22 mouse cellular contexts compared by ENCODE assay signal in genomic region chr13:5892684-5893447, GRCm38 (mm10). TPM values are rescaled to one million over a fixed set of nuclear protein-coding genes. Genes with fewer than 3 reads are reported as not detected.
DNase-seq lines count a peak whose midpoint lies in the region; ATAC-seq and TF ChIP-seq lines count a peak whose summit lies in the region.
"Had no signal": no experiment of that assay in that cellular context is flagged by ENCODE, and none has a peak within 500 bp of the region (broad histone marks: within the 10 kb centered on the region; RNA-seq: fewer than 3 reads in every experiment).

No protein-coding gene starts in this region.

- TF ChIP-seq POLR2A in myocyte (IDR thresholded peaks at IDR 0.05; ENCODE audit: insufficient read length, low read depth): no peak

- H3K27me3 ChIP-seq in embryonic facial prominence, embryonic 14.5 days (replicated peaks; ENCODE audit: control insufficient read depth, insufficient read depth, low read length): no peaks in the 10 kb centered on the region
- no peaks in the 10 kb centered on the region for H3K27me3 ChIP-seq in embryonic facial prominence, embryonic 10.5 days (replicated peaks; ENCODE audit: low read depth, poor library complexity, severe bottlenecking)
- H3K27me3 ChIP-seq in myocyte (ENCODE audit: control insufficient read depth, insufficient read depth, insufficient read length): no peaks in the 10 kb centered on the region
- H3K27me3 ChIP-seq: hindbrain, embryonic 13.5 days; liver, embryonic 13.5 days; neural tube, embryonic 12.5 days had no signal

- H3K4me2 ChIP-seq in embryonic facial prominence, embryonic 14.5 days (ENCODE audit: low read depth, low read length): no peak overlapping the region
- peak overlapping the region; percentile 28 for H3K4me2 ChIP-seq in myocyte (ENCODE audit: low read depth)
- H3K4me2 ChIP-seq: hindbrain, embryonic 13.5 days; liver, embryonic 13.5 days; lung, embryonic 14.5 days; neural tube, embryonic 12.5 days had no signal

- no peak overlapping the region for H3K4me3 ChIP-seq in embryonic facial prominence, embryonic 14.5 days (ENCODE audit: low read depth, low read length)
- H3K4me3 ChIP-seq in embryonic facial prominence, embryonic 10.5 days: no peak overlapping the region
- H3K4me3 ChIP-seq in myocyte: no peak overlapping the region
- H3K4me3 ChIP-seq: hindbrain, embryonic 13.5 days; liver, embryonic 13.5 days; neural tube, embryonic 12.5 days had no signal

- H3K9ac ChIP-seq in embryonic facial prominence, embryonic 14.5 days (ENCODE audit: low read depth, low read length): no peak overlapping the region
- H3K9ac ChIP-seq: hindbrain, embryonic 13.5 days; liver, embryonic 13.5 days; lung, embryonic 14.5 days; neural tube, embryonic 12.5 days had no signal

- H3K79me2 ChIP-seq in myocyte (ENCODE audit: control insufficient read depth, insufficient read depth): no peaks in the 10 kb centered on the region

- WGBS in embryonic facial prominence, embryonic 14.5 days: 68% methylated on average over 9 of the region's 9 CpGs
- WGBS in embryonic facial prominence, embryonic 10.5 days: 81% methylated on average over 9 of the region's 9 CpGs

- H3K4me1 ChIP-seq in embryonic facial prominence, embryonic 14.5 days (ENCODE audit: control insufficient read depth, insufficient read depth, low read length): no peaks in the 10 kb centered on the region
- H3K4me1 ChIP-seq in embryonic facial prominence, embryonic 10.5 days: no peaks in the 10 kb centered on the region
- H3K4me1 ChIP-seq: hindbrain, embryonic 13.5 days; liver, embryonic 13.5 days; neural tube, embryonic 12.5 days had no signal

- no peaks in the 10 kb centered on the region for H3K9me3 ChIP-seq in embryonic facial prominence, embryonic 14.5 days (ENCODE audit: control insufficient read depth, low read length)
- H3K9me3 ChIP-seq in embryonic facial prominence, embryonic 10.5 days: no peaks in the 10 kb centered on the region
- H3K9me3 ChIP-seq: hindbrain, embryonic 13.5 days; liver, embryonic 13.5 days; neural tube, embryonic 12.5 days had no signal

- H3K36me3 ChIP-seq in embryonic facial prominence, embryonic 14.5 days (ENCODE audit: control insufficient read depth, insufficient read depth, low read length): no peaks in the 10 kb centered on the region
- H3K36me3 ChIP-seq in embryonic facial prominence, embryonic 10.5 days (replicated peaks): no peaks in the 10 kb centered on the region
- no peaks in the 10 kb centered on the region for H3K36me3 ChIP-seq in myocyte (ENCODE audit: control insufficient read depth, insufficient read depth)
- H3K36me3 ChIP-seq: hindbrain, embryonic 13.5 days; liver, embryonic 13.5 days; neural tube, embryonic 12.5 days had no signal

- peak; percentile 53; the same call in 1 of the 2 replicates for ATAC-seq in embryonic facial prominence, embryonic 14.5 days (ENCODE audit: low read depth)
- ATAC-seq: inflammation-experienced regulatory T-cells, adult 6 months had no signal

- no peak overlapping the region for H3K27ac ChIP-seq in embryonic facial prominence, embryonic 14.5 days (replicated peaks; ENCODE audit: low read depth, low read length)
- H3K27ac ChIP-seq in embryonic facial prominence, embryonic 10.5 days (replicated peaks): no peak overlapping the region
- H3K27ac ChIP-seq: hindbrain, embryonic 13.5 days; liver, embryonic 13.5 days; neural tube, embryonic 12.5 days had no signal

- peak; percentile 26 for DNase-seq in embryonic facial prominence, embryonic 14.5 days (ENCODE audit: low spot score)
- no peak for DNase-seq in embryonic facial prominence, embryonic 10.5 days (ENCODE audit: low spot score)
- DNase-seq in 3134 (ENCODE audit: extremely low read depth, insufficient read length, low spot score): peak; percentile 52
- DNase-seq in brain, adult 2 months (ENCODE audit: low read depth, low spot score): peak; percentile 71
- DNase-seq in lung, postnatal 4 days: no peak
- no peak for DNase-seq in thymus, postnatal 36 days
- DNase-seq in kidney, postnatal 36 days: no peak
- DNase-seq: adrenal gland, postnatal 10 days; cerebellum, adult 8-10 months; kidney, adult 9 months; kidney, postnatal 25 days; liver, embryonic 13.5 days; lung, embryonic 14.5 days; lung, postnatal 36 days; midbrain, embryonic 14.5 days; right cerebral cortex, postnatal 14 days; spleen, adult 18-20 months; thymus, postnatal 25 days had no signal

- H3ac ChIP-seq in myocyte (ENCODE audit: control insufficient read depth, insufficient read length): no peak overlapping the region

TF ChIP-seq in myocyte, 11 proteins besides CTCF, POLR2A, EP300 and RAD21:
- no peak for TF ChIP-seq MYOG (IDR thresholded peaks at IDR 0.05; ENCODE audit: control insufficient read depth in 1 of 3, insufficient read depth in 1 of 3, insufficient read length in 2 of 3, low read depth in 2 of 3)
- TF ChIP-seq SRF (IDR thresholded peaks at IDR 0.05; ENCODE audit: control insufficient read depth, insufficient read length, low read depth): no peak
- no peak for TF ChIP-seq MYOD1 (IDR thresholded peaks at IDR 0.05; ENCODE audit: control insufficient read depth in 1 of 3, insufficient read length in 2 of 3, low read depth in 2 of 3)
- TF ChIP-seq CEBPB (IDR thresholded peaks at IDR 0.05; ENCODE audit: insufficient read depth, poor library complexity, severe bottlenecking): no peak
- no peak for TF ChIP-seq REST (IDR thresholded peaks at IDR 0.05; ENCODE audit: insufficient read depth, insufficient read length)
- TF ChIP-seq MAX (IDR thresholded peaks at IDR 0.05; ENCODE audit: low read depth): no peak
- TF ChIP-seq POLR2AphosphoS2 (IDR thresholded peaks at IDR 0.05; ENCODE audit: insufficient read length, low read depth): no peak
- no peak for TF ChIP-seq E2F4 (IDR thresholded peaks at IDR 0.05; ENCODE audit: insufficient read depth)
- no peak for TF ChIP-seq TCF12 (IDR thresholded peaks at IDR 0.05; ENCODE audit: insufficient read depth, poor library complexity, severe bottlenecking)

RNA-seq across cellular contexts. Expression of gene Klf6, which starts 31.6 kb away (rescaled TPM):
- polyA plus RNA-seq in embryonic facial prominence, embryonic 14.5 days (2014; fragmentation: Nextera tagmentation; extraction: Ambion mirVana): 85.0 and 86.1 TPM in 2 replicates
- polyA plus RNA-seq in embryonic facial prominence, embryonic 10.5 days (2016; fragmentation: Nextera tagmentation; extraction: Ambion mirVana): 39.5 and 43.2 TPM in 2 replicates
- 21.2 TPM for polyA plus RNA-seq in myocyte (2012; fragmentation: generic; extraction: Trizol)

Comparison
In these comparisons a context has a peak if more than half of its experiments do, and no peak if none do; other contexts are left out.
1. DNase-seq: peak in embryonic facial prominence, embryonic 14.5 days (single experiment), 3134 (single experiment) and brain, adult 2 months (single experiment); none in embryonic facial prominence, embryonic 10.5 days (single experiment), lung, postnatal 4 days (0 of 2), thymus, postnatal 36 days (0 of 2) and kidney, postnatal 36 days (0 of 2).